Mouse (Mus musculus) megakaryocyte, embryonic 14.5 days (primary cell): Measurements from ENCODE around the gene Scd1. TPM values are rescaled to one million over a fixed set of nuclear protein-coding genes. Genes with fewer than 3 reads are reported as not detected.

Experiments used
- H3K27me3 ChIP-seq: replicated peaks from 2 replicates; pipeline ENCODE3; 2012; ENCODE audit warnings: inconsistent platforms
- H3K36me3 ChIP-seq: replicated peaks from 2 replicates; pipeline ENCODE3; 2012; ENCODE audit warnings: low read length, inconsistent platforms, mixed read lengths
- H3K4me1 ChIP-seq: 2 replicates; pipeline ENCODE4 v1.6.1; 2012; ENCODE audit warnings: inconsistent platforms
- H3K4me3 ChIP-seq: replicated peaks from 2 replicates; pipeline ENCODE3; 2012; ENCODE audit warnings: moderate library complexity, mild to moderate bottlenecking, inconsistent platforms
- H3K9me3 ChIP-seq: 2 replicates; pipeline ENCODE4 v1.6.1; 2012; ENCODE audit warnings: inconsistent platforms
- FLI1 ChIP-seq: IDR thresholded peaks from 2 replicates; pipeline ENCODE4 v1.6.1; 2012; ENCODE audit warnings: low read length, inconsistent platforms, mixed read lengths
- GATA1 ChIP-seq: IDR thresholded peaks from 3 replicates; pipeline ENCODE4 v1.6.1; 2012; ENCODE audit warnings: mixed read lengths, low read length, inconsistent platforms, borderline replicate concordance
- polyA plus RNA-seq: library from polyadenylated mRNA; stranded (reverse); fragments of >175 nt; gene quantifications from 2 replicates; pipeline ENCODE4 v1.2.3, GENCODE M21; 2012; ENCODE audit warnings: low replicate concordance; ENCODE audit not compliant: insufficient read depth

Gene Scd1
- polyA plus RNA-seq, 1 experiment, result 11.6 TPM

DNA sequence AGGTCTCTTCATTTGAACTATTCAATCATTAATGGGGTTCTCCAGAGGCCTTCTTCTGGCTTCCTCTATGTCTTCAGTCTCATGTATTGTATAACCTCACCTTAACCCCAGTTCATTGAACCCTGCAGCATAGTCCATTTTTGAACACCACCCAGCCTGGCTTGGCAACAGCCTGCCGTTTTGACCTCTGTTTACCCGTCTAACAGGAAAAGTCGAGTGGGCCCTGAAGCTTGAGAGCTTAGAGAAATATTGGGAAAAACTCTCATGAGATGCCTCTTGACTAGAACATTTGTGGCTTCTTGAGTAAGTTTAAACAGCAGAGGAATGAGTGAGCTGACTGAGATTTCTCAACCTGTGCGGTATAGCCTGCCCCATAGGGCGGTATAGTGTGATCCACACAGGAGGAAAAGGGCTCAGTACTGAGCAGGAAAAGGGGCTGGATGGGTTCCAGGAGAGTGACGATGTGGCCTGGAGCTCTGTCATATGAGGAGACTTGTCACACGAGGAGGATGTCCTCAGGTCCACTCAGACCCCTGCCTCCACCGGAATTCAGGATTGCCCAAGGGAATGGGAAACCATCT is 14.5 kb upstream of the Scd1 start:
- TF ChIP-seq GATA1, result no peak
- TF ChIP-seq FLI1, result no peak
- H3K4me1 ChIP-seq, result peaks cover 3% of the 10 kb centered on the region; the same call in 1 of the 2 replicates
- H3K4me3 ChIP-seq, result no peak overlapping the region
- H3K27me3 ChIP-seq, result peaks cover 65% of the 10 kb centered on the region
- no peaks in the 10 kb centered on the region for H3K36me3 ChIP-seq
- H3K9me3 ChIP-seq, result 0 out of 2 replicates have a peak, but pooled peaks cover 3% of the 10 kb centered on the region

- Histone ChIP-seq H3K4me1 (peaks cover 7% of the 10 kb centered on the region; the same call in 1 of the 2 replicates), H3K9me3 (no peaks in the 10 kb centered on the region), H3K27me3 (peaks cover 80% of the 10 kb centered on the region), H3K4me3 (no peak overlapping the region), H3K36me3 (no peaks in the 10 kb centered on the region)
- TF ChIP-seq GATA1, result no peak
- no peak for TF ChIP-seq FLI1
Measured at GRCm38 (mm10) chr19:44419530-44419929, 11.9 kb upstream of the Scd1 start.

GRCm38 (mm10) chr19:44418945-44419344 is 11.3 kb upstream of the Scd1 start:
- peaks cover 81% of the 10 kb centered on the region for H3K27me3 ChIP-seq
- peaks cover 7% of the 10 kb centered on the region; the same call in 1 of the 2 replicates for H3K4me1 ChIP-seq
- no peak overlapping the region for H3K4me3 ChIP-seq
- no peaks in the 10 kb centered on the region for H3K9me3 ChIP-seq
- H3K36me3 ChIP-seq, result no peaks in the 10 kb centered on the region
- TF ChIP-seq FLI1 (no peak), GATA1 (no peak)

DNA sequence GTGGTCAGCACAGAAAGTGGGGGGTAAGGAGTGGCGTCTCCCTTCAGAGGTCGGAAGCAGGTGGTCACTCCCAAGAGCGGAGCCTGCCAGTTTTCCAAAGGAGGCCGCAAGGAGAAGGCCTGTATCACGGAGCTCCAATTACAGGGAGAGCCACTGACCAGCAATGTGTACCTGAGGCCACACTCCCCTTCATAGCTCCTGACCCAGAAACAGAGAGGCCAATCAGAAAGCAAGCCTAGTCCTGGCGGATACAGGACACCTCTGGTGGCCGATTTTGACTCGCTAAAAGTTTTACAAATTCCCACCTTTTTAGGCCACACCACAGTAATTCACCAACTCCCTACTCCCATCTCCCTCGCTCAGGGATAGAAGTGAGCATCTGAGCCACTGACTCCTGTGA is 10.9 kb upstream of the Scd1 start:
- no peak overlapping the region for H3K4me3 ChIP-seq
- H3K27me3 ChIP-seq, result peaks cover 79% of the 10 kb centered on the region
- no peak for TF ChIP-seq GATA1
- no peak for TF ChIP-seq FLI1
- peaks cover 7% of the 10 kb centered on the region; the same call in 1 of the 2 replicates for H3K4me1 ChIP-seq
- H3K9me3 ChIP-seq, result no peaks in the 10 kb centered on the region
- H3K36me3 ChIP-seq, result no peaks in the 10 kb centered on the region

- Histone ChIP-seq H3K4me1 (peaks cover 7% of the 10 kb centered on the region; the same call in 1 of the 2 replicates), H3K27me3 (peaks cover 74% of the 10 kb centered on the region), H3K4me3 (no peak overlapping the region), H3K9me3 (no peaks in the 10 kb centered on the region), H3K36me3 (no peaks in the 10 kb centered on the region)
- TF ChIP-seq GATA1, result no peak
- no peak for TF ChIP-seq FLI1
Measured at GRCm38 (mm10) chr19:44418061-44418460, 10.4 kb upstream of the Scd1 start.

DNA sequence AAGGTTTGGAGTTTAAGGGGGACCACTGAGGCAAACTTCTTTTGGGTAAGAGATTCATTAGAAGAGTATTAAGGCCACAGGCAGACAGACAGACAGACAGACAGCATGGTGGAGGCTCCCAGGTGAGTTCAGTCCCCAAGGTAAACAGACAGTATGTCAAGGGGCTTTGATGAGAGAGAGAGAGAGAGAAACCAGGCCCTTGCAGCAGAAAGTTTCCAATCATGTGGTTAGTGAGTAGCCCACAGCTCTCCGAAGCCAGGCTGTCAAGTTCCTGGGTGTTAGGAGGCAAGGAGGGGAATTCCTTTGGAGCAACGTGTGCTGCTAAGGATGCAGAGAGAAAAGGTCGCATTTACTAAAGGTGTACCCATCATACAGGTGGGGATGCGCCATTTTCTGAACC is 9.8 kb upstream of the Scd1 start:
- Histone ChIP-seq H3K4me1 (peaks cover 7% of the 10 kb centered on the region; the same call in 1 of the 2 replicates), H3K36me3 (no peaks in the 10 kb centered on the region)
- TF ChIP-seq FLI1 (no peak), GATA1 (no peak)

DNA sequence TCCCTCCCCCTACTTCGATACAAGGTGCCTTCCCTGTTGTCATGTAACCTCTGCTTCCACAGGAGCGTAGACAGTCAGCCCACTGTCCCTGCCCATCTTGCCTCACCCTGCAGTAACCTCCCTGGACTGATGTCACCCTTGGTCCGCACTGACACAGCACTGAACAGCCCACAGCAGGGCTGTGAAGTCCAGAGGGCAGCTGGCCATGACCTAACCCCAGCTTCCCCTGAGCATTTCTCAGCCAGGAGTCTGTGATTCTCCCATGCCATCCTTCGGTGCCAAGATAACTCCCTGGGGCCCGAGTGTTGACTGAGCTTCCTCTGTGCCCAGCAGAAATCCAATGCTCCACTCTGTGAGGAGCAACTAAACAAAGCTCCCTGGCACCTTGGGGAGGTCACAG is 8.6 kb upstream of the Scd1 start:
- Histone ChIP-seq H3K9me3 (no peaks in the 10 kb centered on the region), H3K36me3 (no peaks in the 10 kb centered on the region)
- TF ChIP-seq FLI1, result no peak
- TF ChIP-seq GATA1, result no peak

More for the DNA sequence above, 9.8 kb upstream of the Scd1 start:
- Histone ChIP-seq H3K9me3 (no peaks in the 10 kb centered on the region), H3K27me3 (peaks cover 68% of the 10 kb centered on the region), H3K4me3 (no peak overlapping the region)

DNA sequence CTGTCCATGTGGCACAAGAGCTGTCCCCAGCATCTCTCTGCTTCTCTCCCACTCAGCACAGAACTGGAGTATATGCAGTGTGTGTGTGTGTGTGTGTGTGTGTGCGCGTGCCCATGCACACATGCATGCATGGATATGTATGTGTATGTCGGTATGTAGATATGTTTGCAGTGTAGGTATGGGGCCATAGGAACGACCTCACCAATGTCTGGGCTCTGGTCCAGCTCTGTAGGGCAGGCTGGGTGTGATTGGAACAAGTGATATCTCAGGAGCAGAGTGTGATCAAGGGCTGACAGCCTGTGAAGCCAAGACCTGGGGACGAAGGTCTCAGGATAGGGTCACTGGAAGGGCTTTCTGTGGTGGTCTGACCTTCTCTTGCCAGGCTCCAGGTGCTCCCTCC is 7.8 kb upstream of the Scd1 start:
- no peaks in the 10 kb centered on the region for H3K9me3 ChIP-seq
- H3K27me3 ChIP-seq, result peaks cover 60% of the 10 kb centered on the region
- TF ChIP-seq GATA1 (no peak), FLI1 (no peak)
- H3K4me1 ChIP-seq, result peaks cover 6% of the 10 kb centered on the region; the same call in 1 of the 2 replicates
- H3K36me3 ChIP-seq, result no peaks in the 10 kb centered on the region
- H3K4me3 ChIP-seq, result no peak overlapping the region

More for the DNA sequence above, 8.6 kb upstream of the Scd1 start:
- H3K4me1 ChIP-seq, result peaks cover 7% of the 10 kb centered on the region; the same call in 1 of the 2 replicates
- no peak overlapping the region for H3K4me3 ChIP-seq
- peaks cover 63% of the 10 kb centered on the region for H3K27me3 ChIP-seq

GRCm38 (mm10) chr19:44410269-44410992 is 2.8 kb upstream of the Scd1 start:
- Histone ChIP-seq H3K36me3 (peaks cover 9% of the 10 kb centered on the region), H3K4me3 (no peak overlapping the region), H3K4me1 (peaks cover 34% of the 10 kb centered on the region), H3K9me3 (no peaks in the 10 kb centered on the region), H3K27me3 (peaks cover 30% of the 10 kb centered on the region)
- TF ChIP-seq GATA1, result no peak
- no peak for TF ChIP-seq FLI1

DNA sequence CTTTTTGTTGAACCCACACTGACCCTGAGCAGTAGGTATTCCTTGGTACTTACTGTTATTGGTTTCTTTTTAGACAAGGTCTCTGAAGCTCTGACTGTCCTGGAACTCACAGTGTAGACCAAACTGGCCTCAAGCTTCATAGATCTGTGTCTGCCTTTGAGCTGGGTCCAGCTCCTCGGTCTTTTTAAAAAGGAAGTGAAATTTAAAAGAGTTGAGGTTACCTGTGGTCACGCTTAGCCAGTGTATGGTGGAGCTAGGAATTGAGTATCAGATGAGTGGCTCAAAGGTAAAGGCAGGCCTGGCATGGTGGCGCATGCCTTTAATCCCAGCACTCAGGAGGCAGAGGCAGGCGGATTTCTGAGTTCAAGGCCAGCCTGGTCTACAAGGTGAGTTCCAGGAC is 916 bp upstream of the Scd1 start:
- Histone ChIP-seq H3K4me1 (peaks cover 43% of the 10 kb centered on the region), H3K4me3 (peak overlapping the region; percentile 93), H3K27me3 (peaks cover 18% of the 10 kb centered on the region), H3K36me3 (peaks cover 22% of the 10 kb centered on the region), H3K9me3 (no peaks in the 10 kb centered on the region)
- no peak for TF ChIP-seq FLI1
- no peak for TF ChIP-seq GATA1

DNA sequence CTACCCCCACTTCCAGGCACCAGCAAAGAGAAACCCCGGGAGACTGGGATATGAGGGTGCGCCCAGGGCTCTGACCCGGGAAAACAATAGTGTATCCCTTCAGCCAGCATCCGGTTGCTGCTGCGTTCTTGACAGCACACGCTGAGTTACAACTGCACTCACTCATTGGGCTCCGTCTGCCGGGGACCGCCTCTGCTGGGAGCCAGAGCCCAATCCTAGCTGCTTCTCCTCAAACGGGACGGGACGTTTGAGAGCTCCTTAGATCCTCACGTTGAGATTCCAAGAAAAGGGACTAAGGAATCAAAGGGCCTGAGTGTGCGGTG is 505 bp upstream of the Scd1 start:
- H3K36me3 ChIP-seq, result peaks cover 27% of the 10 kb centered on the region
- no peaks in the 10 kb centered on the region for H3K9me3 ChIP-seq
- peak overlapping the region; percentile 93 for H3K4me3 ChIP-seq
- peaks cover 18% of the 10 kb centered on the region for H3K27me3 ChIP-seq
- peaks cover 43% of the 10 kb centered on the region for H3K4me1 ChIP-seq
- TF ChIP-seq FLI1, result no peak
- no peak for TF ChIP-seq GATA1
